ENCODE assay signal across 8 mouse cellular contexts in genomic region chr2:170205591-170206441, GRCm38 (mm10). TPM values are rescaled to one million over a fixed set of nuclear protein-coding genes. Genes with fewer than 3 reads are reported as not detected.
DNase-seq lines count a peak whose midpoint lies in the region; ATAC-seq and TF ChIP-seq lines count a peak whose summit lies in the region.

No protein-coding gene starts in this region.

- TF ChIP-seq POLR2A in myocyte (IDR thresholded peaks at IDR 0.05; ENCODE audit: insufficient read length, low read depth): no peak

- no peaks in the 10 kb centered on the region for H3K27me3 ChIP-seq in heart, embryonic 16.5 days (ENCODE audit: control insufficient read depth, insufficient read depth, low read length)
- H3K27me3 ChIP-seq in limb, embryonic 13.5 days: no peaks in the 10 kb centered on the region; the same call in 1 of the 2 replicates
- no peaks in the 10 kb centered on the region for H3K27me3 ChIP-seq in myocyte (ENCODE audit: control insufficient read depth, insufficient read depth, insufficient read length)

- H3K27ac ChIP-seq in heart, embryonic 16.5 days (ENCODE audit: low read length): peak overlapping the region; percentile 91
- no peak overlapping the region; the same call in 1 of the 2 replicates for H3K27ac ChIP-seq in limb, embryonic 13.5 days

- no peak overlapping the region for H3ac ChIP-seq in myocyte (ENCODE audit: control insufficient read depth, insufficient read length)

- peak overlapping the region; percentile 78 for H3K4me2 ChIP-seq in heart, embryonic 16.5 days (ENCODE audit: low read depth, low read length)
- peak overlapping the region; percentile 63 for H3K4me2 ChIP-seq in limb, embryonic 13.5 days (replicated peaks)
- H3K4me2 ChIP-seq in myocyte (ENCODE audit: low read depth): peak overlapping the region; percentile 97

- H3K79me2 ChIP-seq in myocyte (ENCODE audit: control insufficient read depth, insufficient read depth): no peaks in the 10 kb centered on the region

- DNase-seq in adrenal gland, postnatal 14 days: peak; percentile 57
- DNase-seq in adrenal gland, postnatal 10 days: no peak
- DNase-seq in c-Kit-negative CD71-positive TER-119-positive erythroid progenitor cells, embryonic 14.5 days (ENCODE audit: low read depth, low spot score): peak; percentile 40
- no peak for DNase-seq in frontal cortex, adult 2 months (ENCODE audit: extremely low spot score in 1 of 2, low spot score in 1 of 2)
- DNase-seq in ovary, adult 18-20 months (ENCODE audit: low spot score): no peak

- H3K9me3 ChIP-seq in heart, embryonic 16.5 days (replicated peaks; ENCODE audit: control insufficient read depth, low read length): no peaks in the 10 kb centered on the region
- H3K9me3 ChIP-seq in limb, embryonic 13.5 days: peaks cover 5% of the 10 kb centered on the region; the same call in 1 of the 2 replicates

- 0% methylated on average over 17 of the region's 17 CpGs for WGBS in heart, embryonic 16.5 days
- WGBS in limb, embryonic 13.5 days: under 1% methylated on average over 17 of the region's 17 CpGs

- ATAC-seq in heart, embryonic 16.5 days (replicated peaks; ENCODE audit: extremely low read depth, insufficient read depth, low FRiP score): peak; percentile 38
- peak; percentile 69; the same call in 1 of the 2 replicates for ATAC-seq in limb, embryonic 13.5 days (ENCODE audit: low FRiP score, low read depth)

- H3K4me3 ChIP-seq in heart, embryonic 16.5 days (ENCODE audit: low read length): peak overlapping the region; percentile 56
- peak overlapping the region; percentile 33 for H3K4me3 ChIP-seq in limb, embryonic 13.5 days
- H3K4me3 ChIP-seq in myocyte: peak overlapping the region; percentile 5

- peaks cover 20% of the 10 kb centered on the region for H3K4me1 ChIP-seq in heart, embryonic 16.5 days (ENCODE audit: control insufficient read depth, insufficient read depth, low read length)
- H3K4me1 ChIP-seq in limb, embryonic 13.5 days: peaks cover 25% of the 10 kb centered on the region

- peak overlapping the region; percentile 76 for H3K9ac ChIP-seq in heart, embryonic 16.5 days (ENCODE audit: low read length)
- peak overlapping the region; percentile 40; the same call in 1 of the 2 replicates for H3K9ac ChIP-seq in limb, embryonic 13.5 days

- no peaks in the 10 kb centered on the region for H3K36me3 ChIP-seq in heart, embryonic 16.5 days (ENCODE audit: control insufficient read depth, insufficient read depth)
- no peaks in the 10 kb centered on the region for H3K36me3 ChIP-seq in limb, embryonic 13.5 days
- H3K36me3 ChIP-seq in myocyte (ENCODE audit: control insufficient read depth, insufficient read depth): no peaks in the 10 kb centered on the region

TF ChIP-seq in myocyte, 11 proteins besides CTCF, POLR2A, EP300 and RAD21:
- TF ChIP-seq TCF3 (IDR thresholded peaks at IDR 0.05; ENCODE audit: insufficient read length, low read depth): no peak
- no peak for TF ChIP-seq SRF (IDR thresholded peaks at IDR 0.05; ENCODE audit: control insufficient read depth, insufficient read length, low read depth)
- no peak for TF ChIP-seq E2F4 (IDR thresholded peaks at IDR 0.05; ENCODE audit: insufficient read depth)
- TF ChIP-seq POLR2AphosphoS2 (IDR thresholded peaks at IDR 0.05; ENCODE audit: insufficient read length, low read depth): no peak
- TF ChIP-seq MYOD1 (IDR thresholded peaks at IDR 0.05; ENCODE audit: control insufficient read depth in 1 of 3, insufficient read length in 2 of 3, low read depth in 2 of 3): no peak
- no peak for TF ChIP-seq REST (IDR thresholded peaks at IDR 0.05; ENCODE audit: insufficient read depth, insufficient read length)
- no peak for TF ChIP-seq CEBPB (IDR thresholded peaks at IDR 0.05; ENCODE audit: insufficient read depth, poor library complexity, severe bottlenecking)
- no peak for TF ChIP-seq TCF12 (IDR thresholded peaks at IDR 0.05; ENCODE audit: insufficient read depth, poor library complexity, severe bottlenecking)
- TF ChIP-seq MAX (IDR thresholded peaks at IDR 0.05; ENCODE audit: low read depth): no peak
- TF ChIP-seq MYOG (IDR thresholded peaks at IDR 0.05; ENCODE audit: control insufficient read depth in 1 of 3, insufficient read depth in 1 of 3, insufficient read length in 2 of 3, low read depth in 2 of 3): no peak
- no peak for TF ChIP-seq USF1 (IDR thresholded peaks at IDR 0.05; ENCODE audit: low read depth)

RNA-seq across cellular contexts. Expression of gene Zfp217, which starts 57.9 kb away (rescaled TPM):
- total RNA-seq in adrenal gland, postnatal 14 days (2021): 28.6 and 32.6 TPM in 2 replicates
- 10 to 100 TPM; 22.0 to 31.0 TPM for total RNA-seq in adrenal gland, postnatal 10 days (2021)
- 3.2 and 3.6 TPM in 2 replicates for polyA plus RNA-seq in heart, embryonic 16.5 days (2015; fragmentation: Nextera tagmentation; extraction: Ambion mirVana)
- polyA plus RNA-seq in limb, embryonic 13.5 days (2015; fragmentation: Nextera tagmentation; extraction: Ambion mirVana): 4.5 and 4.6 TPM in 2 replicates
- 5.0 TPM for polyA plus RNA-seq in myocyte (2012; fragmentation: generic; extraction: Trizol)
- 1.8 and 2.4 TPM in 2 replicates for polyA plus RNA-seq in frontal cortex, adult 2 months (2012; rRNA removed)

Comparison
In these comparisons a context has a peak if more than half of its experiments do, and no peak if none do; other contexts are left out.
1. DNase-seq: peak in adrenal gland, postnatal 14 days (single experiment) and c-Kit-negative CD71-positive TER-119-positive erythroid progenitor cells, embryonic 14.5 days (single experiment); none in adrenal gland, postnatal 10 days (single experiment), frontal cortex, adult 2 months (0 of 2) and ovary, adult 18-20 months (single experiment).
2. H3K4me3 ChIP-seq: peak in every context shown above with its lines; median percentile 56 in heart, embryonic 16.5 days; 33 in limb, embryonic 13.5 days; 5 in myocyte.
3. Peak in every context shown above with its lines, with median percentiles within 50 percentile points of each other: H3K4me2 ChIP-seq.